In genomic region chr14:29123886-29124285, GRCm38 (mm10) we compare ENCODE assay signal across 15 mouse cellular contexts.
DNase-seq lines count a peak whose midpoint lies in the region; ATAC-seq and TF ChIP-seq lines count a peak whose summit lies in the region.
"Had no signal": no experiment of that assay in that cellular context is flagged by ENCODE, and none has a peak within 500 bp of the region (broad histone marks: within the 10 kb centered on the region; RNA-seq: fewer than 3 reads in every experiment).

No protein-coding gene starts in this region.

- H3K36me3 ChIP-seq in ES-E14 (ENCODE audit: control insufficient read depth, insufficient read depth, low read length, poor library complexity, severe bottlenecking) = no peaks in the 10 kb centered on the region
- no peaks in the 10 kb centered on the region for H3K36me3 ChIP-seq in lung, postnatal 0 days (ENCODE audit: insufficient read depth, low read length)
- H3K36me3 ChIP-seq: embryonic facial prominence, embryonic 15.5 days; forebrain, embryonic 12.5 days; hindbrain, embryonic 13.5 days; limb, embryonic 12.5 days had no signal

- ATAC-seq in lung, postnatal 0 days = no peak

- no peak overlapping the region for H3K9ac ChIP-seq in ES-E14 (ENCODE audit: insufficient read depth, low read depth, low read length, poor library complexity, severe bottlenecking)
- no peak overlapping the region for H3K9ac ChIP-seq in lung, postnatal 0 days (replicated peaks; ENCODE audit: low read depth)
- H3K9ac ChIP-seq: embryonic facial prominence, embryonic 15.5 days; forebrain, embryonic 12.5 days; hindbrain, embryonic 13.5 days; limb, embryonic 12.5 days had no signal

- H3K27ac ChIP-seq in layer of hippocampus, adult 2 months = no peak overlapping the region
- H3K27ac ChIP-seq in ES-E14 (ENCODE audit: insufficient read depth, low read depth, low read length, poor library complexity, severe bottlenecking) = no peak overlapping the region
- H3K27ac ChIP-seq in lung, postnatal 0 days (ENCODE audit: low read length) = no peak overlapping the region
- H3K27ac ChIP-seq: embryonic facial prominence, embryonic 15.5 days; forebrain, embryonic 12.5 days; hindbrain, embryonic 13.5 days; limb, embryonic 12.5 days had no signal

- peak; percentile 72 for TF ChIP-seq CTCF in layer of hippocampus, adult 2 months (conservative IDR thresholded peaks at IDR 0.05)
- peak; percentile 48 for TF ChIP-seq CTCF in lung, postnatal 0 days (IDR thresholded peaks at IDR 0.05)

- no peaks in the 10 kb centered on the region for H3K27me3 ChIP-seq in lung, postnatal 0 days (replicated peaks; ENCODE audit: insufficient read depth, low read length)
- H3K27me3 ChIP-seq: embryonic facial prominence, embryonic 15.5 days; hindbrain, embryonic 13.5 days; limb, embryonic 12.5 days had no signal

- no peak for TF ChIP-seq EP300 in lung, postnatal 0 days (IDR thresholded peaks at IDR 0.05)

- H3K4me2 ChIP-seq in lung, postnatal 0 days (replicated peaks; ENCODE audit: low read depth, low read length) = no peak overlapping the region
- H3K4me2 ChIP-seq: embryonic facial prominence, embryonic 15.5 days; forebrain, embryonic 12.5 days; hindbrain, embryonic 13.5 days; limb, embryonic 12.5 days had no signal

- H3K9me3 ChIP-seq in ES-E14 (ENCODE audit: control insufficient read depth, insufficient read depth, low read depth, low read length) = no peaks in the 10 kb centered on the region
- H3K9me3 ChIP-seq in lung, postnatal 0 days (ENCODE audit: low read length) = no peaks in the 10 kb centered on the region
- H3K9me3 ChIP-seq: embryonic facial prominence, embryonic 15.5 days; forebrain, embryonic 12.5 days; limb, embryonic 12.5 days had no signal

- no peak overlapping the region for H3K4me3 ChIP-seq in layer of hippocampus, adult 2 months
- H3K4me3 ChIP-seq in ES-E14 (ENCODE audit: insufficient read depth in 1 of 2, low read depth in 1 of 2, low read length in 2 of 2, poor library complexity in 1 of 2, severe bottlenecking in 1 of 2) = no peak overlapping the region
- no peak overlapping the region for H3K4me3 ChIP-seq in lung, postnatal 0 days (ENCODE audit: low read depth, low read length)
- H3K4me3 ChIP-seq: embryonic facial prominence, embryonic 15.5 days; forebrain, embryonic 12.5 days; hindbrain, embryonic 13.5 days; limb, embryonic 12.5 days; myocyte had no signal

- in situ Hi-C loops in ES-E14 (cut with MboI; ENCODE audit: low sequenced_read_pairs in 2 of 2, unreplicated experiment in 2 of 2) = loop anchor here in 1 of 2 experiments (10.0 to 25.0 kb wide), 2 partner anchors 811 to 1312 kb away; no protein-coding TSS in a partner anchor

- H3K4me1 ChIP-seq in ES-E14 (ENCODE audit: control insufficient read depth in 2 of 2, insufficient read depth in 2 of 2, low read length in 2 of 2, poor library complexity in 1 of 2) = no peaks in the 10 kb centered on the region
- no peaks in the 10 kb centered on the region for H3K4me1 ChIP-seq in lung, postnatal 0 days (ENCODE audit: insufficient read depth, low read depth, low read length)
- H3K4me1 ChIP-seq: embryonic facial prominence, embryonic 15.5 days; forebrain, embryonic 12.5 days; hindbrain, embryonic 13.5 days; limb, embryonic 12.5 days had no signal

- DNase-seq in heart, adult 11 months = peak; percentile 46
- DNase-seq in heart, adult 8-10 months (ENCODE audit: low spot score) = no peak
- DNase-seq in layer of hippocampus, adult 2 months (ENCODE audit: low spot score in 2 of 2) = no peak
- no peak for DNase-seq in layer of hippocampus, adult 8-10 months (ENCODE audit: low spot score in 2 of 2)
- peak; percentile 4 for DNase-seq in ES-E14 (ENCODE audit: low read depth, low spot score)
- DNase-seq in lung, postnatal 0 days (ENCODE audit: low spot score) = no peak
- DNase-seq in urinary bladder, postnatal 25 days (ENCODE audit: low spot score) = no peak
- no peak for DNase-seq in gastrocnemius, postnatal 4 days (ENCODE audit: low spot score in 2 of 2)
- DNase-seq: gastrocnemius, postnatal 10 days; right cerebral cortex, postnatal 25 days had no signal

TF ChIP-seq in ES-E14, 5 proteins besides CTCF, POLR2A, EP300 and RAD21:
- TF ChIP-seq MAFK (IDR thresholded peaks at IDR 0.05; ENCODE audit: insufficient read depth, low read depth, low read length) (no peak), ZC3H11A (IDR thresholded peaks at IDR 0.05; ENCODE audit: borderline replicate concordance, low read depth, low read length) (no peak), CHD2 (IDR thresholded peaks at IDR 0.05; ENCODE audit: low read depth, low read length) (no peak), HCFC1 (IDR thresholded peaks at IDR 0.05; ENCODE audit: borderline replicate concordance, insufficient read depth, low read length) (no peak), ZNF384 (IDR thresholded peaks at IDR 0.05; ENCODE audit: low read depth, low read length) (no peak)

Comparison
In these comparisons a context has a peak if more than half of its experiments do, and no peak if none do; other contexts are left out.
1. DNase-seq: peak in heart, adult 11 months (single experiment) and ES-E14 (single experiment); none in heart, adult 8-10 months (single experiment), layer of hippocampus, adult 2 months (0 of 2), layer of hippocampus, adult 8-10 months (0 of 2), lung, postnatal 0 days (single experiment), urinary bladder, postnatal 25 days (single experiment) and gastrocnemius, postnatal 4 days (0 of 2).